Mouse (Mus musculus) MN1 (cell line): ENCODE measurements around the gene Pcp4l1.

ENCODE experiments used
- DNase-seq: peaks from one replicate; pipeline ENCODE4 v3.0.0-alpha.2; 2016; ENCODE audit warnings: low spot score

Gene Pcp4l1

GRCm38 (mm10) chr1:171135600-171135999, 60.5 kb downstream of the Pcp4l1 start:
- DNase-seq: no peak

- DNase-seq: no peak
Measured at GRCm38 (mm10) chr1:171130971-171131370, 65.1 kb downstream of the Pcp4l1 start.

- no peak for DNase-seq
Measured at GRCm38 (mm10) chr1:171129251-171129650, 66.8 kb downstream of the Pcp4l1 start.

GRCm38 (mm10) chr1:171124398-171124797, 71.7 kb downstream of the Pcp4l1 start:
- no peak for DNase-seq
